Mouse (Mus musculus) mature B cell (primary cell): ENCODE measurements at regions not wholly inside any gene's neighbourhood (a gene's known extent, or its start where the extent isn't known, plus 50 kb on each side); places are given as distances from the start of the nearest gene placed in this dataset.

Experiments used
- in situ Hi-C: fragments of 300-500 bp; cut with MboI; formaldehyde crosslinking; loops from 2 replicates; pipeline ENCODE4 v1.14.3; 2019

DNA sequence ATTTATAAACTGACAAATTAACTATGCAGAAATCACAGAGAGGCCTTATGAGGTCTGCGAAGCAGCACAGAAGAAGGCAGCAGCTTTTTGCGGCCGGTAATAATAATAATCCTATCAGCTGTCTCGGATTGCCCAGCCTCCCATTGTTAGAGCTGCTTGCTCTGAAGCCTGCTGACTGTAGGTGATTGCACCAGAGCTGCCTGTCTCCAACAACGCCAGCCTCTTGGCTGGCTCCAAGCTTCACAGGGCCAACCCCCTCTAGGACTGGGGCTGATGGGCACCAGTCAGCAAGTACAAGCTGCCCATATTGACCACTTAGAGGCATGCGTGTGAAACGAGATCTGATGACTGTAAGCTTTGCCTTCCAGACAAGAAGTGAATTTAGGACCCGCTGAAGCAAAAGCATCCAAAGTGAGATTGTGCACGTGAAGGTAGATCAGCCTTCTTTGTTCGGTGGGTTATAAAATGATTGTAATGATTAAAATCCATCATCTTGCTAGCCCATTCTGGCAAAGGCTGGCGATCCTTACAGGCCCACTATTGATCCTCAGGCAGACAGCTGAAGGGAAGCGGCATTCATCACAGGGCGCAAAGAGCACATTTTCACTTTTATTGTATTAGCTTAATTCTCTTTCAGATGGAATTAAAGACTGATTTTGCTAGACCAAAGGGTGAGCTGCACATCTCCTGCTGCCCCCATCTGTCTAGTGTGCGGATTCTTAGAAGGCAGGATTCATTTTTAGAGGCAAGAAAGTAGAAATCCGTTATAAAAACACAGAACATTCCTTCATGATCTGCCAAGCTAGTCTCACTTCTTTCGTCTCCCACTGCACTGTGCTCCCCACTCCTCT, 503.2 kb upstream of the Smim15 start:
- in situ Hi-C loops: no loop called here

DNA sequence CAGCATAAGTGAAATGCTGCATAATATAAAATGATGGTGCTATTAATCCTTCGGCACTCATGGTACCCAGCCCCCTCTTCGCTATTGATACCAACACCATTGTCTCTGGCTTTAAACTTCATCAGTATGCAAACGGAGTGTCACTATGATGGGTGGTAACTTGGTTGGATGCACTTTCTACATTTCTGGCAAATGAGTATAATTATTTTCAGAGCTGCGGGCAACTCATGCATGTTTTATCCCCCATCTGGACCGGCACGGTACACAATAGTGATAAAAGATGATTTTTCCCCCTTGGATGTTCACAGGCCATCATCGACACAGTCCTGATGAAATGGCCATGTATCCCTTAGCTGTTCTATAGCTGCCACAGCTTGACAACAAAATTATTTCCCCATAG, 503.9 kb upstream of the Smim15 start:
- in situ Hi-C loops: no loop called here

DNA sequence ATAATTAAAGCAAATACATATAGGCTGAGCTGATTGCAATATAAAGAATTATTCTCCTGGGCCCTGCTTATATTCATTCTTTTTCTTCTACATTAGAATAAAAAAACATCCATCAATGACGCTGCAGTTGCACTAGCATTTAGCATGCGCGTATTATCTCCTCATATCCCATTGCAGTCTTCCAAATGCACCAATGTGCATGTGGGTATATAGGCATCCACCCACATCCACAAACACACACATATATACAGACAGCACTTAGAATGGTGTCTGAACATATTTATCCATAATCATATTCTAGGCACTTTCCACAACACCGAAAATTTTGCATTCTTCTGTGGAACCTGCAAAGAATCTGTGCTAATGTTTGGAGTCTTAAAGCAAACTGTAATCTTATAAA, 504.4 kb upstream of the Smim15 start:
- in situ Hi-C loops: no loop called here

DNA sequence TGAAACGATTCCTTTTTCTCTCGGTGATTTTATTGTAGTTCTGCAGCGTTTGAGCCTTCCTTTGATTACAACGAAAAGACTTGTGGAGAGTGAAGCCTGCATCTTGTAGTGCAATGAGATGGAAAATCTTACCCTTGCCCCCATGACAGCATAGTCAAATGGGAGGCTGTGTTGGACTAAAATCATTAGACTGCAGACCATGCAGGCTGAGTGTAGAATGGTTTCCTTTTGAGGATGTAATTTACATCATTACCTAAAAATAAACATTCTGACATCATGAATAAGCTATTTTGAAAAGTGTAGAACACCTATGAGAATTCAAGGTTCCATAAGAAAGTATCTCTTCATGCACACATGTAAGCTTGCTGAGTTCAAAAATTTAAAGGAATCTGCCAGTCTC, 504.9 kb upstream of the Smim15 start:
- in situ Hi-C loops: no loop called here

DNA sequence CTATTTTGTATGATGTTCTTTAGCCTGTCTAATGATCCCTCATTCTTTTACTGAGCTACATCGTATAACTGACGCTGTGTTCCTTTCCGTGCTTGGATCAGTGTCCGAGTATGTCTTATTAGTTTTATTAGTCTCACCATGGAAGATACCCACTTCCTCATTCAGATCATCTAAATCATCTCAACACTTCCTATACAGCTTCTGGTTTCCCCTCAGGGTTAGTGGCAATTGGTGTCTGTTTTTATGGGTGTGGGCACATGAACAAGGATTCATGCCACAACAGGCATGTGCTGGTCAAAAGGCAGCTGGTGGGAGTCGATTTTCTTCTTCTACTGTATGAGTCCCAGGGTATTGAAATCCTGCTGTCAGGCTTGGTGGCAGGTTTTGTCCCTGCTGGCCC, 509.0 kb upstream of the Smim15 start:
- in situ Hi-C loops: no loop called here

DNA sequence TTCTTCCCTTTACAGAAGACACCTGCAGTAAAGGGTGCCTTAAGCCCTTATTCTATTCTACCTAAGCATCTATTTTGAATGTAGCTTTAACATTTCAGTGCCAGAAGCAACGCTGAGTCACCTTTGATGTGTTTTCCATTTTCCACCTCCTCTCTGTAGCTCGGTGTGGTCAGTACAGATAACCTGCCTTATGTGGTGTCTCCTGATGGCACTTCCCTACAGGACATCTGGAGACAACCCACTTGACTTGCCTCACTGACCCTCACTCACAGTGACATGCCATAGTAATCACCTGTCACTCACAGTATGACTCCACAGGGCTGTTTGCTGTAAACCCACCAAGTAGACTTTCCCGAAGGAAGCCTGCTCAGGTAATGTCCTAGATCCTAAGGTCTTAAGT, 510.9 kb upstream of the Smim15 start:
- in situ Hi-C loops: no loop called here

DNA sequence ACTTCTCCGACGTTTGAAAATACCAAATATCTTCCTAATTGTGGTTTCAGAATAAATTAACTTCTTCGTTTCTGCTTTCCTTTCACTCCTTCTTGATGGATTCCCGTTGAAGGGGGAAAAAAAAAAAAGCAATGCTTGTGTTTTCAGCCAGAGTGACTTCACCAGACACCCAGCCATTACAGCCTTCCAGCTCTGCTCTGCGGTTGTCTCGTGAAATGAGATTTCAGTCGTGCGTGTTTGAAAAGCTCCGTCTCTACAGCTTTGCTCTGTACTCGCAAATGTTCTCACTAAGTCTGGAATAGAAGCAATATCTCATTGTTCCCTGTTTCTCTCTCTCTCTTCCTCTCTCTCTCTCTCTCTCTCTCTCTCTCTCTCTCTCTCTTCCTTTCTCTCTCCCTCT, 509.6 kb upstream of the Kif2a start:
- in situ Hi-C loops: no loop called here

DNA sequence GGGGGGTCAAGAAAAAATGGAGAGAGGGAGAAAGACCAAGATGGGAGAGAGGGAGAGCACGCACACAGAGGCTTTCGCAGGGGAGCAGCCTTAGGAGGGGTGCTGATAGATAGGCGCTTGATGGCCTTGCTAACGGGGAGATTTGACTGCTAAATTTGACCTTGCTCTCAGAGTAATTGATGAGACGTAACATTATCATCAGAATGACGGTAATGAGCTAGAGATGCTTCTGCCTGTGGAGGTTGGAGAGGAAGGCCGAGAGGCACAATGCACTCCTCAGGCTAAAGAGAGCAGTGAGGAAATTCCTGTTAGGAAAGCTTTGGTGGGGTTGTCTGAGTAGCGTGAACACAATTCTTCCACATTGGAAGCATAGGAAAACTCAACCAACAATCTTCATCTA, 509.1 kb upstream of the Kif2a start:
- in situ Hi-C loops: no loop called here

DNA sequence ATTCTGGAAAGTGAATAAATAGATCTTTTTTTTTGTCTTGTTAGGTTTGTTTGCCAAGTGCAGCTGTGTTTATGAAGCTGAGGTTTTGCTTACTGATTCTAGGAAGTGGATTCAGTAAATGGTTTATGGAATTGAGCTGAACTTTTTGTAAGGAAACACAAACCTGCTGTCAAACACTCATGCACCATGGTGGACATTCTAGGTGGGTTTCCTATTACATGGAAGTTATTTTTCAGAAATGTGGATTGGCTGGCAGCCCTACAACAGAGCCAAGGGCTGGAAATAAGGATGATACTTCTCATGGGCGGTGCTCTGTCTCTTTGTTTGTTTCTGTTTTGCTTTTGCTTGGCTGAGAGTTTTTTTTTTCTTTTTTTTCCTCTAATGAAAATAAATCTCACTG, 508.5 kb upstream of the Kif2a start:
- in situ Hi-C loops: no loop called here

DNA sequence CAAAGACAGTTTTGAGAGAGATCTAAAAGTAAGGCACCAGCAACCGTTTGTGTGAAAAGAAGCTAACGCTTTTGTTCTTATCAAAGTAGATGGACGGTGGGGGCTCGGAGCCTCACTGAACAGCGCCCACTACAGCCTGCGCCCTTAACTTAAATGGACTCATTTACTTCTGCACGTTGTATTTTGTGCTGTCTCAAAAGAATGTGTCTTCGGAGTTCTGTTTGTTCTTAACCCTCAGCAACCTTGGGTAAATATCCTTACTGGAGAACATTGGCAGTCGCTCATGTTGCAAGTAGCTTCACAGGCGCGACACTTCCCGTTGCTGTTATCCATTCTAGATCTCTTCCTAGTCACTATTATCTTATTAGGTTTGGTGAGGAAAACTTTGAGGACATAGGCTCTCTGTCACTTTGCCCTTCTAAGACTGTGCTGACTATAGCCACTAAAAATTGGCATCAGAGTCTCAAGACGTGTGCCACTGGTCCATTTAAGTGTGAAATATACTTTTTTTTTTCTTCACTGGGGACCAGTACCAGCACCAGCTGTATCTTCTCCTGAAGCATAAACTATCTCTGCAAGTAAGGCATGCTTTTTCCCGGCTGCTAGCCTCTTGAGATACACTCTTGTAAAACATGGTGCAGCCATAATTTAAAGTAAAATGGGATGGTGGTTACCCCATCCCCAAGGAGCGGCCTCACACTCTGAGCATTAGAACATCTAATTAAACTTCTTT, 507.0 kb upstream of the Kif2a start:
- in situ Hi-C loops: no loop called here

DNA sequence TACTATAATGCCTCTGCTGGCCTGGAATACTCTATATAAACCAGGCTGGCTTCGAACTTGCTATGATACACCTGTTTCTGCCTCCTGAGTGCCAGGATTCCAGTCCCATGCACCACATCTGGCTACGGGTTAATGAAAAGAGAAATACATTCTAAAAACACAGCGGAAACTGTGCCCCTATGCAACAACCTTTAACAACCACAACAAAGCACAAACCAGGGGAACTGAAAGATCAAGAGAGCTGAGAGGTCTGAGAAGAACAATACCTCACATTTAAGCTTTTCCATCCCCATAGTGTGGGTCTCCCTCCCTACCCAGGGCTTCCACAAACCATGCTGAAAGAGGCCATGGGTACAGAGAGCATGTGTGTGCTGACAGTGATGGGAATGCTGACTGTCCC, 501.0 kb upstream of the Kif2a start:
- in situ Hi-C loops: no loop called here

DNA sequence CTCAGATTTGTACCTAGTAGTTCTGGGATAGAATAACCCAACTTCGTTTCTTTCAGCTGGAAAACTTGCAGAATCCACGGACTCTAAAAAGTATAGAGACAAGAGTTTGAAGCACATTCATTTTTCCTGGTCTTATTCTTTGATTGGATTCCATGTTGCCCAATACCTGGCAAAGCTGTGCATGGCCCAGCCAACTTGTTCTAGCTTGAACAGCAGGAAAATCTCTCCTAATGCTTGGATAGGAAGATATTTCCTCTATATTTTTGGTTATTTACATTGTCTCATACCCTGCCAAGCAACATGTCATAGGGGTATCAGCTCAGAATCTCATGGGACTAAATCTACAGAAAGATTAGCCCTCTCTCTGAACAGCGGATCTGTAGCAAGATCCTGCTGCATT, 492.3 kb upstream of the Kif2a start:
- in situ Hi-C loops: no loop called here

DNA sequence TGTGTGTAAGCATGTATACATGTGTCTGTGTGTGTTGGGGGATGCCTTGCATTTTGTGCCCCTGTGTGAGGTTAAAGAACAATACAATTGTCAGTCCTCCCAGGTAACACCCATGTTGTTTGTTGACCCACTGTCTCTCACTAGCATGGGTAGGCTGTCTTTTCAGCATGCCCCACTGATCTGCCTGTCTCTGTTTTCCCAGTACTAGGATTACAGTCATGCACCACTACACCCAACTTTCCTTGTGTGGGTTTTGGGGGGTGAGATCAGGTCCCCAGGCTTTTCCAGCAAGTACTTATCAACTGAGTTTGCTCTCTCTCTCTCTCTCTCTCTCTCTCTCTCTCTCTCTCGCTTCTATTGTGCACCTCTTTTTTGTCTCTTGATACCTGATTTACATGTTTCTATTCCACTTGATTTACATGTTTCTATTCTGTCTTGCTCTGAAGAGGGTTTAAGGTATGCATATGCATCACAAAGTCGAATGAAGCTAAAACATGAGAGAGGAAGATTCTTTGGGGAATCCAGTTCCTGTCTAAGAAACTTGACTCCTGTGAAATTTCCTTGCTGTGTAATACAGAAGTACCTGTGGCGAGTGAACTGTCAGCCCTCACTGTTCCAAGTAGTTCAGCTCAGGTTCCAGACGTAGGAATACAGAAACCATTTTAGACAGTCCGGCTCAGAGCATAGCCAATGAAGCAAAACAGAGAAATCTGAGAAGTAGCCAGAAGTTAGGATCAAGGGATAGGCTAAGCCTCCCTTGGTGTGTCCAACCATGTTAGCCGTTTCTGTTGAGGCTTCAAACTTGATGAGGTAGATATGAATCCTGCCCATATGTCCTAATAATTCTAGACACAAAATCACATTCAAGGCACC, 491.6 kb upstream of the Kif2a start:
- in situ Hi-C loops: no loop called here

DNA sequence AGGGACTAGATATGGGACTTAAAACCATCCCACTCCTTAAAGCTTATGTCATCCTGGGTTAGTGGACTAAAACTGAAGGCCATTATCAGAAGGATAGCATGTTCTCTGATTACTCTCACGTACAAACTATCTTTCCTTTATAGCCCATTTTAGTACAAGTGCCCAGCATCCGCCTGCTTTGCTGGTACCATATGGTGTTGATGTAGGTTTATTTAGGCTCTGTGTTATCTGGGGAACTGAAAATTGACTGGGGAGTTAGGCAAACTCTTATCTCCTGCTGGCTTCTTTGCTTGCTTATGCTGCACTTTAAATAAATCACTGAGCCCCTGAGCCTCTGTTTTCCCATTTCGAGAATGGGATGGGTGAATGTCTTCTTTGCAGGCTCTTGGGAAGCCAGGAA, 485.4 kb upstream of the Kif2a start:
- in situ Hi-C loops: no loop called here

DNA sequence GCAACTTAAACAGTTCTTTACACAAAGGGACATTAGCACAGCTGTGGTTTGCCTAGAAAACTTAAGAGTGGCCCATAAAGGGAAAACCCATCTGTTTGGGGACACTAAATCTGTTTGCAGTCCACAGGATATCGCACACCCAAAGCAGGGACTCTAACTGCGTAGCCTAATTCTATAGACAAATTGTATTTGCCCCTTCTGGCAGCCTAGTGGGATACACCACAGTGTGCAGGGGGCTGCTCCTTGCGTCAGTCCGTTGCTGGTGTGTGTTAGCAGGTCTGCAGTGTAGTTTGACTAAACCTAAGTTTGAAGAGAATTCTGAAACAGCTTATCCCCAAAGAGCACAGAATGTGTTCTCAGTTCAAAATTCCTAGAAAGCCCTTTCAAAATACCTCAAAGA, 484.9 kb upstream of the Kif2a start:
- in situ Hi-C loops: no loop called here

DNA sequence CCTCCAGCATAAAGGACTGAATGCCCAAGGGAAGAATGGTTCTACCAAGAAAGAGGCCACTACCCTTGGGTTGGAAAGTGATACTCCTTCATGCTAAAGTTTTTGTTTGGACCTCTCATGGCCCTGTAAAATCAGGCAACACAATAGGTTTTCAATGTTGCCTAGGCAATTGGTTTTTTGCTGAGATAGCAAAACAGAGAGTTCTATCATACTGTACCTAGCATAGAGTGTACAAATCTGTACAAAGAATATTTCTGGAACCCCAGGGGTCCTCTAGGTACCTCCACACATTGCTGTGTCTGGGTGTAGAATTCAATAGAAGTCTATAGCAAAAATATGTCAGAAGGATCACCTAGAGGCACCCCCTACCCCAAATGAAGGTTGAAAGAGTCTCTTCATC, 483.4 kb upstream of the Kif2a start:
- in situ Hi-C loops: no loop called here

DNA sequence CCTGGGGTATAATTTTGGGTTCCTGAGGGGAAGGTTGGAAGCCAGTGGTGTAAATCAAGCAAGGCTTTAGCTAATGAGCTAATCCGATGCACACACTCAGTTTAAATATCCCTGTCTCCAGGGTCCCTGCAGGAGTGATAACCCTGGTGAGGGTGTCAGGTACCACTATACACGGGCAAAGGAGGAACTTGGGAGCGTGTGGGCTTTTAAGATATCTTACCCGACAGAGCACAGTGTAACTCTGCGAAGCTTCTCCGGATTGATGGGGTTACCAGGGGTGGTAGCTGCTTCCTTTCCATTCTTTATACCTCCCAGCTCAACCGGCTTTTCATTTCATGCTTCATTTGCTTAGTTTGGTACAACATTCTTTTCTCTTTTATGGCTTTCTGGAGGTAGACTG, 480.3 kb upstream of the Kif2a start:
- in situ Hi-C loops: no loop called here

DNA sequence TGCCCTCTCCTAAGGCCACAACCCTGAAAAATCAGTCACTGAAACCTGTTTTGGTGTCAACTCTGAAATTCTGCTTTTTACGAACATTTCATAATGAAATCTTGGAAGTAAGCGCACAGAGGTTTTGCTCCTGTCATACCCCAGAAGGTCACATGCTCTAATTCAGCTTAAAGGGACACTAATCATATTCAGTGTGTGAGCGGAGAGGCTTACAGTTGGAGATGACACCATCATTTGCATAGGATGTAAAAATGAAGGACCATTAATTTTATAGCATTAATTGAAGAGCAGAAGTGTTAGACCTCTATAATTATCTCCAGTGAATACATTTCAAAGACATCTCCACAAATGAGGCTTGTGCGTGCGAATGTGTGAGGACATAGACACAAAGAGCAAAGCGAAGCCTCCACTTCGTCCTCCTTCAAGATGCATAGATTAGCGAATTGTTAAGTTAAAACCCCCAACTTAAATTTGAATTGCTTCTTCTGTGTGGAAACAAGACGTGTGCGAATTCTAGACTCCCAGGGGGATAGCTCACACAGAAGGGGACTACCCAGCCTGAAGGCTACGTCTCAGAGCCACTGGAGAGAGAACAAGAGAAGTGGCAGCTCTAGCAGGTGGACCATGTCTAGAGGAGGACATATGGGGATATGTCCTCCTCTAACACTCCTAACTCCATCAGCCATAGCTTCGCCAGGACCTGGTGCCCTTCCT, 479.0 kb upstream of the Kif2a start:
- in situ Hi-C loops: no loop called here

DNA sequence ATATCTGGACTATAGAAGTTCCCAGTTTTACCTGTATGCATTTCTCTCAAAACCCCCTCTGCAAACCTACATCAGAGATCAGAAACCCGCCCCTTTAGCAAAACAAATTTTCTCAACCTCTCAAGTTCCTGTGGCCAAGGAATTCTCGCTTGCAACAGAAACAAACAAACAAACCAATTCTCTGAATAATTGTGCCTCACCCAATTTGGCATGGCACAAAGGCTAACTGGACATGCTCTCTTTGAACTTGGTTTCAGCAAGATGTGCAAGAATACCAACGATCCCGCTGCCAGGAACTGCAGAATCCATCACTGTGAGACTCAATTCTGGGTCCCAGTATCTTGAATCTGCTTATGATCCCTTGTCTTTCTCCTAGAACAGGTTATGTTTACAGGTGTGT, 477.4 kb upstream of the Kif2a start:
- in situ Hi-C loops: no loop called here

DNA sequence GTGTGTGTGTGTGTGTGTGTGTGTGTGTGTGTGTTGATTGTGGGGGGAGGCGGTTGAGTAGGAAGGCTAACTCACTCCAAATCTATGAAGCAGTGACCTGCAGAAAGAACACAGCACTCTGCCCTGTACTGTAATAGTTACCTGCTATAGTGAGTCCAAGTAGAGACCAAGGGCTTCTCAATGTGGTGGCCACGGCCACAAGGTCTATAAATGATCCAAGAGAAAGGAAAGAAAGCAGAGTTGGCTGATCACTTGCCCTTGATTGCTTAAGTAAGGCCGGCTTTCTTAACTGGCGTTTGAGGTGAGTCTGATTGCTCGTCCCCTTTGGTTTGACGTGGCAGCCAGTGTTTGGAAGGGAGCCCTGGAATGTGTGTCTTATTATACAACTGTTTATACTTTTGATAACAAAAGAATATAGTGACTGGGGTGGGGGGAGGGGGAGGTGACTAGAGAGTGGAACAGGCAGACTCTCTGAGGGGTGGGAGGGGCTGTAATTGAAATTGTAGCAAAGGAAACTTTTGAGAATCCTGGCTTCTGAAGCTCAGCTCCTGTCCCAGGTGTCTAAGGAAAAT, 473.3 kb upstream of the Kif2a start:
- in situ Hi-C loops: no loop called here

DNA sequence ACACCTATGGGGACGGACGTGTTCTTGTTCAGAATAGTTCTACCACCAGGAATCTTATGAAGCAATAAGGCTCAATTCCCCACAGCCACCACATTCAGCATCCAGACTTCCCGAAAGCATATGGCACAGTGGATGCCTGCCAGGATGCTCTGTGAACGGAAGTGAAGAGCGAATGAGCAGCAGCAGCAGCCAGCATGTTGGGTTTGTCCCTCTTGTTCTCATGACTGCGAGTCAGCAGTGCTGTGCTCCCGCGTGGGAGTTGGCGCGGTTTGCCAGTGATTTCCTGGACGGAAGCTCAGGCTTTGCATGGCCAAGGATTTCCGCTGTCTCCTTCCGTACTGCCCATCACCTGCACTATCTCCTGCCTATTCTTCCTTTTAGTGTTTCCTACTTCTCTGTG, 471.8 kb upstream of the Kif2a start:
- in situ Hi-C loops: no loop called here

DNA sequence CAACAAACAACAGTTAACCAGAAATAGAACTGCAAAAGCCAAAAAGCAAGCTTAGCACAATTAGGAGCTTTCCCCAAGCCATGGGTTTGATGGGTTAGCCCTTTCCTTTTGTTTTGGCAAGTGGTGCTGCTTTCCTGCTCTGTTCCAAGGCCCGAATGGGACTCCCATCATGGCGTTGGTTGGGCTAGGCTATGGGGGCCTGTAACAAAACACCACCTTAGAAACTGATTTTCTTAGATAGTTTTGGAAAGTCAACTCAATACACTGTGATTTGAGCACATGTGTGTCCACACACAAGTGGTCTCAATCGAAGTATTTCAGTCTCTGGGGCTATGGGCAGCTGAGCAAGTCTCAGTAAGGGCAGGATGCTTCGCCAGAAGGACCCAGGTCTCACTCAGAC, 470.5 kb upstream of the Kif2a start:
- in situ Hi-C loops: no loop called here
